Mouse (Mus musculus) limb, embryonic 12.5 days (tissue): ENCODE measurements around the gene Tmem121. TPM values are rescaled to one million over a fixed set of nuclear protein-coding genes. Genes with fewer than 3 reads are reported as not detected.

ENCODE experiments used
- ATAC-seq: fragments of 200-750 bp; cut with Nextera tagmentation; 2 replicates; pipeline ENCODE4 v1.8.0; 2017; ENCODE audit warnings: low read depth, moderate TSS enrichment; ENCODE audit not compliant: insufficient number of reproducible peaks, insufficient read depth, low FRiP score, low TSS enrichment
- H3K27ac ChIP-seq: fragments of 300-500 bp; sonication (generic); 2 replicates; pipeline ENCODE4 v1.5.1; 2016; ENCODE audit warnings: mild to moderate bottlenecking, moderate library complexity
- H3K27me3 ChIP-seq: fragments of 300-500 bp; sonication (generic); 2 replicates; pipeline ENCODE4 v1.6.1; 2016; ENCODE audit warnings: mild to moderate bottlenecking, moderate library complexity
- H3K36me3 ChIP-seq: fragments of 300-500 bp; sonication (generic); 2 replicates; pipeline ENCODE4 v1.6.1; 2016; ENCODE audit warnings: mild to moderate bottlenecking, moderate library complexity
- H3K4me1 ChIP-seq: fragments of 300-500 bp; sonication (generic); replicated peaks from 2 replicates; pipeline ENCODE4 v1.6.1; 2016
- H3K4me2 ChIP-seq: fragments of 300-500 bp; sonication (generic); 2 replicates; pipeline ENCODE4 v1.6.1; 2016; ENCODE audit warnings: mild to moderate bottlenecking, moderate library complexity
- H3K4me3 ChIP-seq: fragments of 300-500 bp; sonication (generic); replicated peaks from 2 replicates; pipeline ENCODE4 v1.5.1; 2016; ENCODE audit warnings: mild to moderate bottlenecking
- H3K9ac ChIP-seq: fragments of 300-500 bp; sonication (generic); replicated peaks from 2 replicates; pipeline ENCODE4 v1.6.1; 2016; ENCODE audit warnings: mild to moderate bottlenecking, moderate library complexity
- H3K9me3 ChIP-seq: fragments of 300-500 bp; sonication (generic); 2 replicates; pipeline ENCODE4 v1.6.1; 2016; ENCODE audit warnings: mild to moderate bottlenecking, moderate library complexity
- WGBS: fragments of 180-500 bp; shearing (Covaris S2); methylation state at CpG from one replicate; pipeline ENCODE4 v1.1.7; 2016; 5-methylcytosine and 5-hydroxymethylcytosine counted together
- polyA plus RNA-seq: library from polyadenylated mRNA; unstranded; fragments of >200 nt; fragmentation: Nextera tagmentation; extraction: Ambion mirVana; gene quantifications from 2 replicates; pipeline ENCODE4 v1.2.1, GENCODE M21; 2016

Tmem121 gene
- polyA plus RNA-seq, 1 experiment from 2014 or later: 18.7 TPM

DNA sequence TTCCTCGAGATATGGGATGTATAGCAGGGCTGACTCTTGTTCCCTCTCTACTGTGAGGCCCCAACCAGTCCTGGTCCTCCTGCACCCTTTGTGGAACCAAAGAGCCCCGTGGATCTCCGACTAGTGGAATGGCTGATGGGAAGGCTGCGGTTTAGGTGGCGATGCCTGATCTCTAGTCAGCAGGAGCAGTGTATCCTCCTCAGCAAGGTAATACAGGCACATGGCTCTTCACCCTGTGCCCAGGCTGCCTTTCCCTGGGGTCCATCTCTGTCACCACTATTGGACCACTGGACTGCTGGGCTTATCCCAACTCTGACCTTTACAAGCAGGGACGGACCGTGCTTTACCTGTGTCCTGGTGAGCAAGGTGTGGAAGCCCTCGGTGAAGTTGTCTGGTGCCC, 28.2 kb upstream of the Tmem121 start:
- Histone ChIP-seq H3K27ac (no peak overlapping the region), H3K9me3 (no peaks in the 10 kb centered on the region), H3K36me3 (peaks cover 32% of the 10 kb centered on the region), H3K27me3 (peaks cover 15% of the 10 kb centered on the region), H3K4me1 (peaks cover 18% of the 10 kb centered on the region), H3K4me2 (peak overlapping the region; percentile 83), H3K9ac (peak overlapping the region; percentile 60; the same call in 1 of the 2 replicates), H3K4me3 (no peak overlapping the region)
- no peak for ATAC-seq
- WGBS: 92% methylated on average over 8 of the region's 8 CpGs

DNA sequence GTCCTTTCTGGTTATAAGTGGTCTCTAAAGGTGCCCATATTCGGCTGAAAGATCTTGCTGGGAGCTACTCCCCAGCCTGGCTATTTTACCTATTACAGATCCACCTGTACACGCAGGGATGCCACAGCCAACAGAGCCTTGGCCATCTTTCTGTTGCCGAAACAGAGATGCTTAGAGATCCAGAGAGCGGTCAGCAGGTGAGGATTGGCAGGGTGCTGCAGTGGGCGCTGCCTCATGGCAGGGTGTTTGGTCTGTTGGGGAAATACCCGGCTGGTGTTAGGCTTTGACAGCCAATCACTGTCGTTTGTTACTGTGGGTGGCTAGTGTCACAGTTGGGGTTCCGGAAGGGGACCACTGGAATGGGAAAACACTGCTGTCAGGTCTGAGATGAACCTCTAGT, 27.8 kb upstream of the Tmem121 start:
- no peak for ATAC-seq
- peaks cover 36% of the 10 kb centered on the region for H3K36me3 ChIP-seq
- no peak overlapping the region for H3K27ac ChIP-seq
- 92% methylated on average over 8 of the region's 8 CpGs for WGBS
- H3K4me2 ChIP-seq: no peak overlapping the region
- H3K9ac ChIP-seq: no peak overlapping the region
- no peak overlapping the region for H3K4me3 ChIP-seq
- peaks cover 11% of the 10 kb centered on the region; the same call in 1 of the 2 replicates for H3K27me3 ChIP-seq
- H3K4me1 ChIP-seq: peaks cover 18% of the 10 kb centered on the region
- no peaks in the 10 kb centered on the region for H3K9me3 ChIP-seq

DNA sequence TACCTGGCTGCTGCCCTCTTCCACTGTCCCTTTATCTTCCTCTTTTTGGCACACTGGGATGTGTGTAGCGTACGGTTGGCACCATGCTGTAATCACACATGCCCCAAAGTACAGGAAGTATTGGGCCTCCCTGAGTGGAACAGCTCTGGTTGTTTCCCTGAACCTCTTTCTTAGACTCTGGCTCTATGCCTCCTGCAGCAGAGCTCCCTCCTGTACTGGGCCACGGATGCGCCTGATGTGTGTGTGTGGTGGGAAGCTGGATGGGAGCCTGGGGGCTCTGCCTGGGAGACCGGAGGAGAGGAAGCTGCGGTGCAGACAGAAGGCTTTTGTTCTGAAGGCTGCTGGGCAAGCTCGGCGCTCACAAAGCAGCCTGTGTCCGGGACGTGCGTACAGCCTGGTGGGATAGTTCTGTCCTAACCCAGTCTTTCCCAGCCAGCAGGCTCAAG, 22.1 kb upstream of the Tmem121 start:
- H3K9ac ChIP-seq: no peak overlapping the region

DNA sequence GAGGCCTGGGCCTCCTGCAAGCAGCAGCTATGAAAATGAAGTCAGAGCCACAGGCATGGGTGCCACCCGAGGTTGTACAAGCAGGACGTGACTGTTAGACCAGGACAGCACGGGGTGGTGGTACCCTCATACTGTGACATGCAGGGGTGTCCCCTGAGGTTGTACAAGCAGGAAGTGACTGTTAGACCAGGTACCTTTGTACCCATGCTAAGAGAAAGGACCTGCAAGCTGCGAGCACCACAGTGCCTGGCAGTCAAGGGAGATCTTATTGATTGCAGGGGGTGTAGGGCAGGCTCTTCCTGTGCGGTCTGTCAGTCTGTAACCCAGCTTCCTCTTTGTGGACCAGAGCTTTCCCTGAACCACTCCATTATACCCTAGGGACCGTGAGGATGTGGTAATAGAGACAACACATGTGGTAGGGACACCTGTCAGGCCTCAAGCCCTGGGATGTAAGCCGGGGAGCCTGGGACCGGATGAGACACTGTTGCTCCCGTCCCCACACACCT, 17.6 kb upstream of the Tmem121 start:
- WGBS: 79% methylated on average over 9 of the region's 9 CpGs
- Histone ChIP-seq H3K9me3 (no peaks in the 10 kb centered on the region), H3K36me3 (peaks cover 10% of the 10 kb centered on the region), H3K27ac (no peak overlapping the region), H3K4me3 (no peak overlapping the region), H3K4me1 (no peaks in the 10 kb centered on the region), H3K27me3 (no peaks in the 10 kb centered on the region; the same call in 1 of the 2 replicates), H3K4me2 (no peak overlapping the region), H3K9ac (no peak overlapping the region)
- ATAC-seq: no peak

More for the DNA sequence above, 22.1 kb upstream of the Tmem121 start:
- WGBS: 89% methylated on average over 11 of the region's 11 CpGs
- no peak overlapping the region for H3K4me3 ChIP-seq
- ATAC-seq: no peak
- H3K27ac ChIP-seq: peak overlapping the region; percentile 5; the same call in 1 of the 2 replicates
- no peak overlapping the region for H3K4me2 ChIP-seq
- peaks cover 36% of the 10 kb centered on the region for H3K36me3 ChIP-seq
- no peaks in the 10 kb centered on the region for H3K9me3 ChIP-seq
- no peaks in the 10 kb centered on the region for H3K4me1 ChIP-seq
- H3K27me3 ChIP-seq: no peaks in the 10 kb centered on the region; the same call in 1 of the 2 replicates

GRCm38 (mm10) chr12:113176960-113177725, 8.6 kb upstream of the Tmem121 start:
- no peaks in the 10 kb centered on the region for H3K36me3 ChIP-seq
- no peaks in the 10 kb centered on the region for H3K27me3 ChIP-seq
- H3K9me3 ChIP-seq: no peaks in the 10 kb centered on the region
- H3K4me2 ChIP-seq: no peak overlapping the region
- no peak overlapping the region for H3K27ac ChIP-seq
- H3K9ac ChIP-seq: no peak overlapping the region
- H3K4me3 ChIP-seq: no peak overlapping the region
- H3K4me1 ChIP-seq: no peaks in the 10 kb centered on the region
- WGBS: 81% methylated on average over 18 of the region's 18 CpGs
- ATAC-seq: no peak

- Histone ChIP-seq H3K9ac (no peak overlapping the region), H3K4me3 (no peak overlapping the region), H3K9me3 (no peaks in the 10 kb centered on the region), H3K4me1 (0 out of 2 replicates have a peak, but pooled peaks cover 9% of the 10 kb centered on the region), H3K27ac (no peak overlapping the region), H3K4me2 (no peak overlapping the region), H3K27me3 (peaks cover 18% of the 10 kb centered on the region), H3K36me3 (no peaks in the 10 kb centered on the region)
- WGBS: 54% methylated on average over 4 of the region's 4 CpGs
- ATAC-seq: no peak
These were observed 4.7 kb upstream of the Tmem121 start for GRCm38 (mm10) chr12:113181020-113181419.

- peaks cover 44% of the 10 kb centered on the region for H3K27me3 ChIP-seq
- ATAC-seq: no peak
- H3K27ac ChIP-seq: no peak overlapping the region
- peaks cover 29% of the 10 kb centered on the region for H3K4me1 ChIP-seq
- WGBS: 60% methylated on average over 5 of the region's 5 CpGs
- no peaks in the 10 kb centered on the region for H3K9me3 ChIP-seq
- peaks cover 19% of the 10 kb centered on the region for H3K36me3 ChIP-seq
- peak overlapping the region; percentile 83 for H3K4me2 ChIP-seq
- H3K9ac ChIP-seq: no peak overlapping the region
- peak overlapping the region; percentile 70; the same call in 1 of the 2 replicates for H3K4me3 ChIP-seq
These were observed 785 bp upstream of the Tmem121 start for GRCm38 (mm10) chr12:113184945-113185344.

GRCm38 (mm10) chr12:113186326-113187010, 738 bp downstream of the Tmem121 start:
- 38% methylated on average over 12 of the region's 12 CpGs for WGBS
- Histone ChIP-seq H3K4me1 (peaks cover 29% of the 10 kb centered on the region), H3K36me3 (peaks cover 26% of the 10 kb centered on the region), H3K9ac (peak overlapping the region; percentile 75), H3K9me3 (no peaks in the 10 kb centered on the region), H3K27me3 (peaks cover 44% of the 10 kb centered on the region), H3K4me3 (peak overlapping the region; percentile 70), H3K27ac (no peak overlapping the region), H3K4me2 (peak overlapping the region; percentile 83)
- ATAC-seq: no peak

DNA sequence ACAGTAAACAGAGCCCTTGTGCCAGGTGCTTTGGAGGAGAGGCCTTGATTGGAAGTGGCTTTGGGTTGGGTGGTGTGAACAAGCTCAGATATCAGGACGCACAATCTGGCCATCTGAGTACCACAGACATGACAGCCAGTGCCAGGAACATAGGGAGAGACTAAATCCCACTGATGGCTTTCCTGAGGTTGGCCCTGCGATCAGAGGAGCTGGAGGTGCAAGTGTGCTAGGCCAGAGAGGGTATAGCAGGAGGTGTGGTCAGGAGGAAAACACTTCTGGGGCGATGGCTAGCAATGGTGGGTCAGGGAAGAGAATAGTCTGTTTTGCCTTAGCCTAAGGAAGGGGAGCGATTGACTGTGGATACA, 1.3 kb downstream of the Tmem121 start:
- no peak for ATAC-seq
- WGBS: 54% methylated on average over 4 of the region's 4 CpGs
- Histone ChIP-seq H3K9me3 (no peaks in the 10 kb centered on the region), H3K27ac (no peak overlapping the region), H3K4me3 (peak overlapping the region; percentile 40), H3K9ac (no peak overlapping the region), H3K4me2 (peak overlapping the region; percentile 83), H3K27me3 (peaks cover 44% of the 10 kb centered on the region), H3K36me3 (peaks cover 26% of the 10 kb centered on the region), H3K4me1 (peaks cover 29% of the 10 kb centered on the region)

DNA sequence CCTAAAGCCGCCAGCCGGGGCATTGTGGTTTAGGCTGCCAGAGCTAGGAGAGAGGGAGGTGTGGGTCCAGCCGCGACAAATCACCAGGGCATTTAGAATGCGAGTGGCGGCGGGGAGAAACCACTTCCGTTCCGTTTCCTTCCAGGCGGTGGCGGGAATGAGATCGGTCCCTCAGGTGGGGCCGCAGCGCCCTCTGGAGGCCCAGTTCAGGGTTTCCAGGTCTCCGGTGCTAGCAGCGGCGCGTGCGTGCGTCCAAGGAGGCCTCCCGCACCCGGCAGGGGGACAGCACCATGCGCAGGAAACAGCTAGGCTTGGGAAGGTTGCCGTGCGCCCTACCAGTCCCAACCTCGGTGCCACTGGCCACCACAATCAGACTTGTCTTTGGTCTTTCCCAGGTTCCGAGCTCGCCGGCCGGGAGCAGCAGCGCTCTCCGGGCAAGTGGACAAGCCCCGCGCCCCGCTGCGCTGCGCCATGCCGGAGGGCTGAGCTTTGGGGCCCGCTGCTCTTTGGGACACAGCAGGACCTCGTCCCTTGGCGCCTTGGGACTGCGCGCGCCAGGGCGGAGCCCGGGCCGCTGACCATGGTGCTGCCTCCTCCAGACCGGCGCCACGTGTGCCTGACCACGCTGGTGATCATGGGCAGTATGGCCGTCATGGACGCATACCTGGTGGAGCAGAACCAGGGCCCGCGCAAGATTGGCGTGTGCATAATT, 2.0 kb downstream of the Tmem121 start:
- no peak for ATAC-seq
- 4% methylated on average over 56 of the region's 56 CpGs for WGBS
- Histone ChIP-seq H3K4me2 (peak overlapping the region; percentile 83), H3K4me3 (peak overlapping the region; percentile 40), H3K27ac (no peak overlapping the region), H3K9ac (peak overlapping the region; percentile 48; the same call in 1 of the 2 replicates), H3K27me3 (peaks cover 44% of the 10 kb centered on the region), H3K9me3 (no peaks in the 10 kb centered on the region), H3K36me3 (peaks cover 26% of the 10 kb centered on the region), H3K4me1 (peaks cover 29% of the 10 kb centered on the region)
